Mouse (Mus musculus) neural tube, embryonic 14.5 days (tissue): ENCODE results near the gene Abr. TPM values are rescaled to one million over a fixed set of nuclear protein-coding genes. Genes with fewer than 3 reads are reported as not detected.

ENCODE experiments used
- ATAC-seq: fragments of 200-750 bp; cut with Nextera tagmentation; 2 replicates; pipeline ENCODE4 v1.8.0; 2017; ENCODE audit warnings: low read depth, mild to moderate bottlenecking, moderate TSS enrichment, moderate library complexity
- H3K27ac ChIP-seq: fragments of 300-500 bp; sonication (generic); 2 replicates; pipeline ENCODE4 v1.5.1; 2014; ENCODE audit warnings: low read depth, mild to moderate bottlenecking, control low read depth, low read length, moderate library complexity, mixed read lengths
- H3K27me3 ChIP-seq: fragments of 300-500 bp; sonication (generic); 2 replicates; pipeline ENCODE4 v1.6.1; 2014; ENCODE audit warnings: low read length; ENCODE audit not compliant: control insufficient read depth, insufficient read depth
- H3K36me3 ChIP-seq: fragments of 300-500 bp; sonication (generic); 2 replicates; pipeline ENCODE4 v1.6.1; 2014; ENCODE audit warnings: low read length, mixed read lengths; ENCODE audit not compliant: control insufficient read depth, insufficient read depth
- H3K4me1 ChIP-seq: fragments of 300-500 bp; sonication (generic); 2 replicates; pipeline ENCODE4 v1.6.1; 2014; ENCODE audit warnings: low read length; ENCODE audit not compliant: control insufficient read depth, insufficient read depth
- H3K4me2 ChIP-seq: fragments of 300-500 bp; sonication (generic); 2 replicates; pipeline ENCODE4 v1.6.1; 2014; ENCODE audit warnings: mild to moderate bottlenecking, low read depth, low read length, control low read depth
- H3K4me3 ChIP-seq: fragments of 300-500 bp; sonication (generic); 2 replicates; pipeline ENCODE4 v1.5.1; 2014; ENCODE audit warnings: low read depth, low read length, control low read depth, mixed read lengths
- H3K9ac ChIP-seq: fragments of 300-500 bp; sonication (generic); replicated peaks from 2 replicates; pipeline ENCODE4 v1.6.1; 2014; ENCODE audit warnings: low read depth, mild to moderate bottlenecking, control low read depth, low read length, mixed read lengths
- H3K9me3 ChIP-seq: fragments of 300-500 bp; sonication (generic); 2 replicates; pipeline ENCODE4 v1.6.1; 2016; ENCODE audit warnings: low read length; ENCODE audit not compliant: control insufficient read depth
- WGBS: fragments of 180-500 bp; shearing (Covaris S2); extraction: QIAGEN DNeasy Blood & Tissue Kit; methylation state at CpG from one replicate; pipeline ENCODE4 v1.1.7; 2014; 5-methylcytosine and 5-hydroxymethylcytosine counted together
- polyA plus RNA-seq: library from polyadenylated mRNA; unstranded; fragments of >200 nt; fragmentation: Nextera tagmentation; extraction: Ambion mirVana; gene quantifications from 2 replicates; pipeline ENCODE4 v1.2.1, GENCODE M21; 2014

Gene Abr
- polyA plus RNA-seq, 1 experiment from 2014 or later = 99.2 TPM

DNA sequence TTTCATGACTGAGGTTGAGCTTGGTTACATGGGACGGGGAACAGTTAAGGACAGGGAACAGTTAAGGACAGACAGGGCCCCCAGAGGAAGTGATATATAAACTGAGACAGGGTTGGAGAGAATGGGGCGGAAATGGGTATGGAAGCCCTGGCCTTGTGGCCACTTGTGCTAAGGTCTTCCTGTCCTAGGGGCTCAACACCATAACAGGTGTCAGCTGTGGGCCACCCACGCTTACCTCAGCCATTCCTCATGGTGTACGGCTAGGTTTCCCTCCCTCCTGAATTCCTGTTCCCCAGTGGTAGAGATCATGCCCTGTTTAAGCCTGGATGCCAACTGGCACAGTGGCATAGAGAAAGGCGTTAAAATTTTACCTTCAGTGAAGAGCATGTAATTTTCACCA, 135.1 kb downstream of the Abr start:
- no peak overlapping the region for H3K4me3 ChIP-seq
- no peak overlapping the region for H3K27ac ChIP-seq
- 84% methylated on average over 5 of the region's 5 CpGs for WGBS
- H3K27me3 ChIP-seq = no peaks in the 10 kb centered on the region
- no peaks in the 10 kb centered on the region; the same call in 1 of the 2 replicates for H3K36me3 ChIP-seq
- no peak for ATAC-seq
- H3K9me3 ChIP-seq = no peaks in the 10 kb centered on the region
- H3K9ac ChIP-seq = no peak overlapping the region
- H3K4me1 ChIP-seq = peaks cover 40% of the 10 kb centered on the region
- no peak overlapping the region for H3K4me2 ChIP-seq

DNA sequence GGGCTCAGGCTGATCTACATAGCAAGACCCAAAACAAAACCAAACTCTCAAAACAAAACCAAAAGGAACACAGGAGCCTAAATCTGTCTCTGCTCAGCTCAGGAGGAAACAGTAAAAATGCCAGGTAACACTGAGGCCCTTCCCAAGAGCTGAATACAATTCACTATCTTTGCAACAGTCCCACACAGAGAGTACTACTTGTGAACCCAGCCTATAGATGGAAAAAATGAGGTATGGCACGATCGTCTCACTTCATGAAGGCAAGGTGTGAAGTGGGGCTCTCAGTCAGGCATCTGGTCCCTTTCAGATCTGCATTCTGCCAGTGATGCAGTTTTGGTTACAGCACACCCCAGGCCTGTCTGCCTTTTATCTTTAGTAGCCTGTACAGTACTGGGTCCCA, 138.1 kb downstream of the Abr start:
- no peaks in the 10 kb centered on the region for H3K27me3 ChIP-seq
- H3K4me1 ChIP-seq = peaks cover 11% of the 10 kb centered on the region; the same call in 1 of the 2 replicates
- 82% methylated on average over 2 of the region's 2 CpGs for WGBS
- no peak for ATAC-seq
- no peaks in the 10 kb centered on the region for H3K9me3 ChIP-seq
- no peak overlapping the region for H3K9ac ChIP-seq
- H3K36me3 ChIP-seq = no peaks in the 10 kb centered on the region; the same call in none of the 2 replicates
- H3K4me2 ChIP-seq = no peak overlapping the region
- no peak overlapping the region for H3K27ac ChIP-seq
- no peak overlapping the region for H3K4me3 ChIP-seq

DNA sequence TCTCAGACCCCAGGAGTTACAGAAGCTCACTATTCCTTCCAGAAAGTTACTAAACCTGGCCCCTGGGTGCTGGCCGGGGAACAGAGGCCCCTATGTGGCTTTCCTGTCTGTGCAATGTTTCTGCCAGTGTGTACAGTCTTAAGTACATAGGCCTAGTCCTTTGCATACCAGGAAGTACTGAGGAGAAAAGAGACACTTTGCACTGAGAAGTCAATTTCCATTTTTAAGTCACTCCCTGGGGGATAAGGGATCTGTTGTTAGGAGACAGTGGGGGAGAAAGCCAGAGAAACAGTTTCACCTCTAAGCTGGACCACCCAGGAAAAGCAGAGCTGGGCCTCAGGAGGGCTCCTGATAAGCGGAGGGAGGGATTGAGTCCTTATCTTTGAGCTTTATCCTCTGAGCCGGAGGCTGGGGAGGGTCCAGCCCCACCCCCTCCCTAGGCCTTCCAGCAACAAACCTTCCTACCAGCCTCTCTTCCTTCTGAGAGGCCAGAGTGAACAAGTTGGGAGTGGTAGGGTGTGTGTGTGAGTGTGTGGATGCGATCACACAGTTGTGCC, 138.9 kb downstream of the Abr start:
- Histone ChIP-seq H3K4me2 (no peak overlapping the region), H3K36me3 (peaks cover 5% of the 10 kb centered on the region), H3K9me3 (no peaks in the 10 kb centered on the region), H3K9ac (no peak overlapping the region), H3K27ac (no peak overlapping the region), H3K27me3 (no peaks in the 10 kb centered on the region), H3K4me3 (no peak overlapping the region), H3K4me1 (0 out of 2 replicates have a peak, but pooled peaks cover 8% of the 10 kb centered on the region)
- ATAC-seq = no peak
- WGBS = 34% methylated on average over 4 of the region's 4 CpGs

DNA sequence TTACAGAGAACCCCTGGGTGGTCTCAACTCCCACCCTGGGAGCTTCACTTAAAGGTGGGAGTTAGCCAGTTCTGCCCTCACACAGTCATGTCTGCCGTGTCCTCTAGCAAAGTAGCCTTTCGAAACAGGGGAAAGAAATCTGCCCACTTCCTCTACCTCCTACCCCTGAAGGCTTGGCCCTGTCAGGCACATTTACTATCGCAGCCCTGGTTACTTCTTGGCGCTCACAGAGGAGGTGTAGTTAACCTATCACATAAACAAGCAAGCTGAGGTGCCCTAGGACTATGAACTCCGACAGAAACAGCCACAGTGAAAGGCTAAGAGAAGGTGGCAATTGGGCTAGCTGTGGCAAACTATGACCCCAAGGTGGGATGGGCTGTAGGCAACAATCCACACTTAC, 139.4 kb downstream of the Abr start:
- Histone ChIP-seq H3K9ac (no peak overlapping the region), H3K27ac (no peak overlapping the region), H3K9me3 (no peaks in the 10 kb centered on the region), H3K27me3 (no peaks in the 10 kb centered on the region), H3K4me3 (no peak overlapping the region), H3K4me2 (no peak overlapping the region), H3K36me3 (peaks cover 8% of the 10 kb centered on the region; the same call in 1 of the 2 replicates), H3K4me1 (peaks cover 12% of the 10 kb centered on the region)
- no peak for ATAC-seq
- 67% methylated on average over 5 of the region's 5 CpGs for WGBS

DNA sequence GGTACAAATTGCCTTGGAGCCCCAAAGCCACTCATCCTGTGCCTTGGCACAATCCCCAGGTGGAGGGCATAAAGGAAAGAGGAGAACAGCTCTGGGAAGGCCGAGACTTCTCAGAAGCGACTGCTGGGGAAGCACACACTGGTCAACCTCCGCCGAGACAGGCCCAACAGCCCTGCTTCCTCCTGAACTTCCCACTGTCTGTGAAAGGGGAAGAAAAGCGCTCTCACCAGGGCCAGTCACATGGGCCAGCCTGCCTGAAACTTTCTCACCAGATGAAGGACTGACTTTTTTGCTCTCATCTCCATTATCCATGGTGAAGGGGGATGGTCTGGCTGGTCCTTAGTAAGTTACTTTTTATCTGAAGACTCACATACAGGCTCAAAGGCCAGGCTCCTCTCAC, 139.9 kb downstream of the Abr start:
- no peaks in the 10 kb centered on the region for H3K27me3 ChIP-seq
- H3K9me3 ChIP-seq = no peaks in the 10 kb centered on the region
- WGBS = 85% methylated on average over 5 of the region's 5 CpGs
- H3K4me3 ChIP-seq = no peak overlapping the region
- H3K4me2 ChIP-seq = no peak overlapping the region
- peaks cover 17% of the 10 kb centered on the region for H3K4me1 ChIP-seq
- H3K27ac ChIP-seq = no peak overlapping the region
- ATAC-seq = no peak
- no peak overlapping the region for H3K9ac ChIP-seq
- H3K36me3 ChIP-seq = peaks cover 8% of the 10 kb centered on the region; the same call in 1 of the 2 replicates

DNA sequence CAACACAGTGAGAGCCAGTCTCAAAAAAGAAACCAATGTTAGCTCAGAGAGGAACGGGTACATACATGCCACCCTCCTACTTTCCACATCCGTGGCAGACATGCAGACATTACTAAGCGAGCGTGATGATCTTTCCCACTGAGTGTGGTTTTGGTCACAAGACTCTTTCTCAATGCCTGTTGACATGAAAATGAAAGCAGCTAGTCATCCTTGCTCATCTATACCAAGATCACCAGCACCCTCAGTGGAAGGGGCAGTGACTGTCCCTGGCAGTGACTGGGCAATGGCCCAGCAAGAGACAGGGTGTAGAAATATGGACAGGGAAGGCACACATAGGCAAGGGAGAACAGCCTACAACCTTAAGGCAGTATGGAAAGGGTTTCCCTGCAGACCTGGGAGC, 142.4 kb downstream of the Abr start:
- no peak for ATAC-seq
- 95% methylated on average over 4 of the region's 4 CpGs for WGBS
- H3K27ac ChIP-seq = no peak overlapping the region
- peaks cover 20% of the 10 kb centered on the region for H3K4me1 ChIP-seq
- H3K9me3 ChIP-seq = no peaks in the 10 kb centered on the region
- peaks cover 8% of the 10 kb centered on the region; the same call in 1 of the 2 replicates for H3K36me3 ChIP-seq
- H3K4me3 ChIP-seq = no peak overlapping the region
- no peak overlapping the region for H3K9ac ChIP-seq
- H3K27me3 ChIP-seq = no peaks in the 10 kb centered on the region
- no peak overlapping the region for H3K4me2 ChIP-seq

DNA sequence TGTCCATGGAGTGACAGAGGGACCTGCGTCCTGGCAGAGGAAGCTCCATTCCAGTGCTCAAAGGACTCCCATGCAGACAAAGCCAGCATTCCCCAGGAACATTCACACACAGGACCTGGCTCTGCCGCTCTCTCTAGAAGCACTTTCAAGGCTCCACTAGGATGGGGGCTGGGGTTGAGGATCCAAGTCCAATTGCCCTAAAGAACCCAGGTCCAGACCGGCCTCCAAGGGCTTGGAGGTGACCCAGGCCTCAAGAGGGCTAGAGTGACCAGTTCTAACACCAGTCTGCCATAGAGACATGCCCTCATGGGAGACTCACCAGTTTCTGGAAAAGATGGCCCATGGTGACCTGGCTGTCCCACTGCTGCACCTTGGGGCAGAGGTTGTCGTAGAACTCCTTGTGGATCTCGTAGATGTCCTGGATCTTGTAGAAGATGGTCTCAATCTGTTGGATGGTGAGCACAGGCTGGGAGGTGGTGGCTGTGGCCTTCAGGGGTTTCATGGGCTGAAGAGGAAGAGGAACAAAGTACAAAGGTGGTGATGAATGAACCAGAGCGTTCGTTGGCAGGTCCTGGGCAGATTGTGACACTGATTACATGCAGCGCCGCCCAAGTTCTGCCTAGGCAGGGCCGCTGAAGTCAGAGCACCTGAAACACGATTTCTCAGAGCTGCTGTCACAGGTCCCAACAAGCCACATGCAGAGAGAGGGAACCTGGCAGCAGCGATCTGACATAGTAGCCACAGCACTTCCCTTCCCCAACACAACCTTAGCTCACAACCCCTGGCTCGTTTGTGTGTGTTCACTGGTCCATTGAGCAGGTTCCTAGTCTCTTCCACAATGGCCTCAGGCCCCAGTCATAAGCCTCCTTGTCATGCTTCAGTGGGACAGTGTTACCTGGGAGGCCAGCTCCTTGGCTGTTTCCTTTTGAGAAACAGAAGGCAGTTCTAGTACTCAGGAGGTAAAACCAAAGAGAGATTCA, 143.1 kb downstream of the Abr start:
- Histone ChIP-seq H3K27ac (no peak overlapping the region), H3K9me3 (no peaks in the 10 kb centered on the region), H3K4me3 (no peak overlapping the region), H3K36me3 (peaks cover 8% of the 10 kb centered on the region; the same call in 1 of the 2 replicates), H3K4me1 (peaks cover 20% of the 10 kb centered on the region), H3K4me2 (no peak overlapping the region), H3K27me3 (no peaks in the 10 kb centered on the region), H3K9ac (no peak overlapping the region)
- WGBS = 89% methylated on average over 13 of the region's 13 CpGs
- no peak for ATAC-seq

DNA sequence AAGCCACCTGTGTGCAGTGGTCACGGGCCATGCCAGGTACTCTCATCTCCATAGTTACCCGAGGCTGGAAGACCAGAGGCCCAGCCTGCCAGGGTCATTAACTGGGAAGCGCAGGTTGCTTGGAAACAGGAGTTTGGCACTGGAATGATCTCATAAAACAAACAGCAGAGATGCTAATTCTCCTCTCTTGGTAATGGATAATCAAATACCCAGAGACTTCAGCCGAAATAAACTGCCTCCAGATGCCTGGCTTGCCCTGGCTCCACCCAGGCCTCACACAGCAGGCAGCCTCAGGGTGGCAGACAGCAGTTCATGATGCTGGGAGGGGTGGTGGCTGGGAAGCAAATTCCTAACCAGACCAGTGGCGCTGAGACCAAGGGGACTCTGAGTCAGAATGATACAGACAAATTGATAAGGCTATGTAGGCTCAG, 145.0 kb downstream of the Abr start:
- Histone ChIP-seq H3K4me2 (no peak overlapping the region), H3K4me1 (peaks cover 34% of the 10 kb centered on the region), H3K36me3 (peaks cover 8% of the 10 kb centered on the region; the same call in 1 of the 2 replicates), H3K9me3 (no peaks in the 10 kb centered on the region), H3K4me3 (no peak overlapping the region), H3K27me3 (no peaks in the 10 kb centered on the region), H3K9ac (0 out of 2 replicates have a peak overlapping the region, but pooled peaks have one; percentile 29), H3K27ac (peak overlapping the region; percentile 66)
- peak; percentile 52; the same call in 1 of the 2 replicates for ATAC-seq
- WGBS = 14% methylated on average over 5 of the region's 5 CpGs
